Mouse (Mus musculus): ENCODE measurements at regions not wholly inside any gene's neighbourhood (a gene's known extent, or its start where the extent isn't known, plus 50 kb on each side); places are given as distances from the start of the nearest gene placed in this dataset.

DNA sequence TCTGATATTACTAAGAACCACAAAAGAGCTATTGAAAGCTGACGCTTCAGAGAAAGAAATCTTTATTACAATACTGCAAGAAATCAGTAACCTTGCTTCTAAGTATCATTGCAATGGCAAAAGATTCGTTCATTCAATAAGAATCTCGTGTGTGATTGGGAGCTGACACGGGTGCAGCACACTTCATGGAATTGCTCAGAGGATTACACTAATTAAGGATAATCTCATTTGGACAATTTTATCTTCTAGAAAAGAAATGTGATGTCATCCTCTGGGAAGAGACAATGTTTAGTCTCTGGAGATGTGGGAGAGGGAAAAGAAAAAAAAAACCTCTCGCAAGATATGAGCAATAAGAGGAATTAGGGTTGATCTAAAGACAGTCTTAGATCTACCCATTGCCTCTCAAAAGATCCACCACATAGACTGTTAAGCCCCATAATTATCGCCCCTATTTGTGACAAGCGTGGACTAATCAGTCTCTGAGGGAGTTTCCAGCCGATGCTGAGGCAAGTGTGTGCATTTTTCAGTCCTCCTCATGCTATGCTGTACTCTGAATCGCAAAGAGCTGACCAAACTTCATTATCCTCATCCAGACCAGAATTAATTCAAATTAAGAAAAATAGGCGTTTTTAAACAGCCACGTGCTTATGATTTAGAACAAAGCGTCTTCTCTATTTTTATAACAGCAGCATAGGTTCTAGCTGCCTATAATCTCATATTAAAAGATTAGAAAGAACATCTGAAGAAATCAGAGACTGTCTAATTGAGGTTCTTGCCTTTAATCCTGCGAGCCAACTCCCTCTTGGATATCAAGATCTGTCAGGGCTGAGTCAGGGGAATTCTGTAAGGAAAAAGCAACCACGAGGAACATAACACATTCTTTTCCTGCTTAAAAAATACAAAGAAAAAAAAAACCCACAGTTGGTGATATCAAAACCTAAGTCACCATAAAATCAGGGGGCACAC lies 271.1 kb upstream of the Ednrb start:
- no peak for TF ChIP-seq POLR2A (IDR thresholded peaks at IDR 0.05; ENCODE audit: extremely low read depth, insufficient read depth, low read length)
- TF ChIP-seq CTCF (IDR thresholded peaks at IDR 0.05; ENCODE audit: extremely low read depth, insufficient read depth, low read length) = no peak
